Mouse (Mus musculus) bone marrow, adult 2 months (tissue): Measurements from ENCODE around the gene 1500011B03Rik. TPM values are rescaled to one million over a fixed set of nuclear protein-coding genes. Genes with fewer than 3 reads are reported as not detected.

Experiments used
- H3K27ac ChIP-seq: fragments of 200-500 bp; 2 replicates; pipeline ENCODE4 v1.5.1; 2012; ENCODE audit warnings: low read depth, mild to moderate bottlenecking, control low read depth, inconsistent platforms, low read length; ENCODE audit not compliant: control insufficient read depth, poor library complexity, insufficient read depth
- H3K4me1 ChIP-seq: fragments of 200-500 bp; 2 replicates; pipeline ENCODE4 v1.6.1; 2011; ENCODE audit warnings: low read length; ENCODE audit not compliant: control insufficient read depth, insufficient read depth
- H3K4me3 ChIP-seq: fragments of 200-500 bp; replicated peaks from 2 replicates; pipeline ENCODE3; 2011; ENCODE audit warnings: mild to moderate bottlenecking, low read depth, low read length, control low read depth; ENCODE audit not compliant: control insufficient read depth
- CTCF ChIP-seq: fragments of 200-500 bp; IDR thresholded peaks from 2 replicates; pipeline ENCODE4 v1.5.1; 2011; ENCODE audit warnings: low read length, control low read depth; ENCODE audit not compliant: control insufficient read depth, insufficient read depth
- POLR2A ChIP-seq: fragments of 200-500 bp; IDR thresholded peaks from 2 replicates; pipeline ENCODE4 v1.6.1; 2011; ENCODE audit warnings: low read depth, mild to moderate bottlenecking, control low read depth, low read length, borderline replicate concordance; ENCODE audit not compliant: control insufficient read depth
- WGBS: fragments of 180-500 bp; shearing (Covaris S2); methylation state at CpG from one replicate; pipeline ENCODE4 v1.1.7; 2018; 5-methylcytosine and 5-hydroxymethylcytosine counted together
- polyA plus RNA-seq: library from polyadenylated mRNA; stranded (reverse); fragments of >200 nt; gene quantifications from 2 replicates; pipeline ENCODE4 v1.2.4, GENCODE M21; 2011; ENCODE audit warnings: low replicate concordance; ENCODE audit not compliant: missing spikeins, insufficient read depth, insufficient read length

Gene 1500011B03Rik
- polyA plus RNA-seq, 1 experiment: 25.3 TPM

GRCm38 (mm10) chr5:114796299-114797012 is 26.8 kb downstream of the 1500011B03Rik start:
- 90% methylated on average over 40 of the region's 40 CpGs for WGBS
- Histone ChIP-seq H3K27ac (no peak overlapping the region), H3K4me1 (no peaks in the 10 kb centered on the region), H3K4me3 (no peak overlapping the region)
- TF ChIP-seq POLR2A: no peak
- no peak for TF ChIP-seq CTCF

GRCm38 (mm10) chr5:114795653-114796052 is 27.6 kb downstream of the 1500011B03Rik start:
- 87% methylated on average over 9 of the region's 9 CpGs for WGBS
- TF ChIP-seq POLR2A: no peak
- Histone ChIP-seq H3K4me1 (no peaks in the 10 kb centered on the region), H3K4me3 (no peak overlapping the region), H3K27ac (no peak overlapping the region)

GRCm38 (mm10) chr5:114795231-114795630 is 28.0 kb downstream of the 1500011B03Rik start:
- no peak for TF ChIP-seq POLR2A
- TF ChIP-seq CTCF: no peak
- H3K4me3 ChIP-seq: no peak overlapping the region
- no peaks in the 10 kb centered on the region for H3K4me1 ChIP-seq
- 87% methylated on average over 9 of the region's 9 CpGs for WGBS
- no peak overlapping the region for H3K27ac ChIP-seq

GRCm38 (mm10) chr5:114794609-114795008 is 28.7 kb downstream of the 1500011B03Rik start:
- H3K4me3 ChIP-seq: no peak overlapping the region
- no peaks in the 10 kb centered on the region for H3K4me1 ChIP-seq
- H3K27ac ChIP-seq: no peak overlapping the region
- WGBS: 87% methylated on average over 4 of the region's 4 CpGs
- TF ChIP-seq CTCF: no peak
- no peak for TF ChIP-seq POLR2A

GRCm38 (mm10) chr5:114793317-114793716 is 30.0 kb downstream of the 1500011B03Rik start:
- H3K27ac ChIP-seq: no peak overlapping the region
- TF ChIP-seq CTCF (no peak), POLR2A (no peak)
- WGBS: 85% methylated on average over 7 of the region's 7 CpGs
- no peaks in the 10 kb centered on the region for H3K4me1 ChIP-seq
- H3K4me3 ChIP-seq: no peak overlapping the region

- Histone ChIP-seq H3K4me1 (peaks cover 23% of the 10 kb centered on the region), H3K4me3 (no peak overlapping the region), H3K27ac (peak overlapping the region; percentile 54)
- WGBS: 6% methylated on average over 5 of the region's 5 CpGs
- TF ChIP-seq POLR2A (no peak), CTCF (no peak)
Observed at GRCm38 (mm10) chr5:114785196-114785595, 38.1 kb downstream of the 1500011B03Rik start.

GRCm38 (mm10) chr5:114784622-114785165 is 38.6 kb downstream of the 1500011B03Rik start:
- peaks cover 27% of the 10 kb centered on the region for H3K4me1 ChIP-seq
- peak overlapping the region; percentile 54 for H3K27ac ChIP-seq
- 6% methylated on average over 16 of the region's 16 CpGs for WGBS
- TF ChIP-seq POLR2A: no peak
- H3K4me3 ChIP-seq: no peak overlapping the region

- H3K4me3 ChIP-seq: no peak overlapping the region
- peaks cover 27% of the 10 kb centered on the region for H3K4me1 ChIP-seq
- H3K27ac ChIP-seq: peak overlapping the region; percentile 1; the same call in 1 of the 2 replicates
- 19% methylated on average over 12 of the region's 12 CpGs for WGBS
- TF ChIP-seq CTCF (no peak), POLR2A (no peak)
Observed at GRCm38 (mm10) chr5:114783405-114784163, 39.7 kb downstream of the 1500011B03Rik start.
